Mouse (Mus musculus) olfactory bulb, adult 2 months (tissue): Measurements from ENCODE around the gene Lmx1b.

Source experiments
- CTCF ChIP-seq: fragments of 200-500 bp; IDR thresholded peaks from 2 replicates; pipeline ENCODE4 v1.5.1; 2012; ENCODE audit warnings: low read depth, mild to moderate bottlenecking, low read length, moderate library complexity; ENCODE audit not compliant: insufficient read depth
- POLR2A ChIP-seq: fragments of 200-500 bp; IDR thresholded peaks from 2 replicates; pipeline ENCODE4 v1.6.1; 2012; ENCODE audit warnings: mild to moderate bottlenecking, low read depth, low read length, moderate library complexity; ENCODE audit not compliant: insufficient read depth

DNA sequence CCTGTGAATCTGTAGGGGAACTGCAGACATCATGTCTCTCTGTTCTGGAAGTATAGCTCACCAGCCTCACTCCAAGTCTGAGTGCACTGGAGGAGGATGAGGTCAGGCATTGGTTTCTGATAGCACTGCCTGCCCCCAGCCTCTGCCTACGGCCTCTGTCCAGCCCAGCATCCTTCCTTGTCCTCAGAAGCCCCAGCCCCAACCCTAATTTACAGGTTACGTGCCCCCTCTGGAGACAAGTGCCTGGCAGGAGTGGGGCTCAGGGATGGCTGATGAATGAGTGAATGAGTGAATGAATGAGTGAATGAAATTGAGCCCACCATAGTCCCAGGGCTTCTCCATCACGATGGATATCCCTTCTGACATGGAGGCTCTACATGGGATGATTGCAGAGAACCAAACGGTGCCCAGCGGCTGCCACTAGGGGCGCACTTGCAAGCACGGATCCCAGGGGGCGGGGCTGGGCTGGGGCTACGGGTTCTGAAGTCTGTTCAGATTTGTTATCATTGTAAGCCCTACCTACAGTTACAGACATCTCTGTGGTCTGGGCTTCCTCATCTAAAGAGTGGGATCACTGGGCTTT, 49.7 kb upstream of the Lmx1b start:
- TF ChIP-seq CTCF (peak; percentile 31; the same call in 1 of the 2 replicates), POLR2A (no peak)
